Mouse (Mus musculus) adrenal gland (tissue): ENCODE measurements around the gene Rcl1.

Experiments
- intact Hi-C: fragments of 180-260 bp; cut with DNase I; formaldehyde crosslinking; loops from one replicate; pipeline ENCODE4 v1.15.1; 2025
- long read RNA-seq, 2 experiments: library from polyadenylated mRNA; unstranded; transcript quantifications; one replicate each; pipeline ENCODE4 v2.0.0; 2020; ENCODE audit warnings: borderline replicate concordance in 1 of 2; ENCODE audit not compliant: insufficient replicate concordance in 1 of 2

Gene Rcl1
- long read RNA-seq, experiment 1, transcript Rcl1-201 (9 exons, 1,803 nt): major isoform, 34 of 37 reads
- long read RNA-seq, experiment 1, partial matches to known transcripts: 1 of 37 reads
- long read RNA-seq, experiment 1, other reads (novel, unspliced or antisense): 2 of 37 reads
- long read RNA-seq, experiment 2, transcript Rcl1-201 (9 exons, 1,803 nt): major isoform, 26 of 27 reads
- long read RNA-seq, experiment 2, partial matches to known transcripts: 0 of 27 reads
- long read RNA-seq, experiment 2, other reads (novel, unspliced or antisense): 1 of 27 reads

GRCm38 (mm10) chr19:29100874-29101542 is at the start of gene Rcl1:
Gene Rcl1, plus strand, starts transcription at chr19:29101375.
- intact Hi-C loops: loop anchor here (5.0 kb wide), 1 partner anchor 151 kb away; the partner anchor contains the start of gene Jak2

GRCm38 (mm10) chr19:29052786-29053185 is 48.4 kb upstream of the Rcl1 start:
- intact Hi-C loops: no loop called here

- intact Hi-C loops: no loop called here
These were observed 46.6 kb upstream of the Rcl1 start for GRCm38 (mm10) chr19:29054594-29054993.

GRCm38 (mm10) chr19:29055469-29055868 is 45.7 kb upstream of the Rcl1 start:
- intact Hi-C loops: no loop called here

- intact Hi-C loops: no loop called here
These were observed 42.4 kb upstream of the Rcl1 start for GRCm38 (mm10) chr19:29058741-29059140.

- intact Hi-C loops: loop anchor here (2.0 to 10.0 kb wide), 5 partner anchors 143 to 445 kb away; partner anchors contain the start of gene Jak2
These were observed 41.5 kb upstream of the Rcl1 start for GRCm38 (mm10) chr19:29059688-29060087.

GRCm38 (mm10) chr19:29060299-29060698 is 40.9 kb upstream of the Rcl1 start:
- intact Hi-C loops: loop anchor here (2.0 to 10.0 kb wide), 5 partner anchors 142 to 445 kb away; partner anchors contain the start of gene Jak2

- intact Hi-C loops: loop anchor here (5.0 to 10.0 kb wide), 4 partner anchors 139 to 442 kb away; partner anchors contain the start of gene Jak2
These were observed 38.2 kb upstream of the Rcl1 start for GRCm38 (mm10) chr19:29063009-29063408.

- intact Hi-C loops: loop anchor here (5.0 to 10.0 kb wide), 4 partner anchors 139 to 441 kb away; partner anchors contain the start of gene Jak2
These were observed 37.4 kb upstream of the Rcl1 start for GRCm38 (mm10) chr19:29063577-29064363.

GRCm38 (mm10) chr19:29064451-29065102 is 36.6 kb upstream of the Rcl1 start:
- intact Hi-C loops: loop anchor here (5.0 to 10.0 kb wide), 4 partner anchors 138 to 440 kb away; partner anchors contain the start of gene Jak2

GRCm38 (mm10) chr19:29066981-29067471 is 34.1 kb upstream of the Rcl1 start:
- intact Hi-C loops: loop anchor here (2.0 to 10.0 kb wide), 2 partner anchors 288 to 438 kb away; no protein-coding TSS in a partner anchor

- intact Hi-C loops: loop anchor here (10.0 kb wide), 1 partner anchor 436 kb away; no protein-coding TSS in a partner anchor
These were observed 32.0 kb upstream of the Rcl1 start for GRCm38 (mm10) chr19:29069195-29069594.

- intact Hi-C loops: no loop called here
These were observed 26.4 kb upstream of the Rcl1 start for GRCm38 (mm10) chr19:29074802-29075201.

- intact Hi-C loops: no loop called here
These were observed 12.5 kb upstream of the Rcl1 start for GRCm38 (mm10) chr19:29088628-29089027.

GRCm38 (mm10) chr19:29092194-29092593 is 9.0 kb upstream of the Rcl1 start:
- intact Hi-C loops: no loop called here

- intact Hi-C loops: no loop called here
These were observed 2.1 kb upstream of the Rcl1 start for GRCm38 (mm10) chr19:29099106-29099505.

- intact Hi-C loops: no loop called here
These were observed 1.6 kb upstream of the Rcl1 start for GRCm38 (mm10) chr19:29099596-29099995.

- intact Hi-C loops: loop anchor here (5.0 kb wide), 1 partner anchor 152 kb away; the partner anchor contains the start of gene Jak2
These were observed 914 bp upstream of the Rcl1 start for GRCm38 (mm10) chr19:29100261-29100660.

- intact Hi-C loops: loop anchor here (5.0 kb wide), 1 partner anchor 151 kb away; the partner anchor contains the start of gene Jak2
These were observed 416 bp downstream of the Rcl1 start for GRCm38 (mm10) chr19:29101591-29101990.

GRCm38 (mm10) chr19:29102098-29102497 is 923 bp downstream of the Rcl1 start:
- intact Hi-C loops: loop anchor here (5.0 kb wide), 1 partner anchor 150 kb away; the partner anchor contains the start of gene Jak2
